Mouse (Mus musculus): ENCODE results near the gene Gcnt2. TPM values are rescaled to one million over a fixed set of nuclear protein-coding genes. Genes with fewer than 3 reads are reported as not detected.
"Not testable (repeated sequence)": the region's sequence is repeated elsewhere in the genome, so short reads cannot be mapped to it uniquely, and the experiment has no call there.

The Gcnt2 gene
- polyA plus RNA-seq, 1 experiment from 2014 or later = 20.2 TPM

DNA sequence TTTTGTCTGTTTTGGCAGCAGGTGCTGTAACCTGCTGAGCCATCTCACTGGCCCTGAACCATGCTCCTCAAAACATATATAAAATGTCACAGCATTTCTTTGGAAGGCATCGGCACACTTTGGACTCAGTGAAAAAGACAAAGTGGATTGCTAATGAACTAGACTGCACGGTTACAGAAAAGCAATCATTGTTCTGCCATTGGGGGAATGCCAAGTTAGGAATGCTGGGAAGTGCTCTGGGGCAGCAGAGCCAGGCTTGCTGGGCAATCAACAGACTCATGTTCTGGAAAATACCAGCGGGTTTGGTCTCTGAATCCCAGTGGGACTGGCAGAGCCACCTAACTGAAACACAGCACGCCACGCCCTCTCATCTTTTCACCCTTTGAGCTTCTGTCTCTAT lies 31.0 kb downstream of the Gcnt2 start:
- WGBS = 71% methylated on average over 5 of the region's 5 CpGs
- Histone ChIP-seq H3K27me3 (replicated peaks; ENCODE audit: control insufficient read depth, insufficient read depth, low read length) (no peaks in the 10 kb centered on the region), H3K9ac (ENCODE audit: low read depth, low read length) (no peak overlapping the region), H3K4me3 (ENCODE audit: low read depth, low read length) (no peak overlapping the region), H3K27ac (ENCODE audit: low read depth, low read length) (no peak overlapping the region), H3K9me3 (ENCODE audit: control insufficient read depth) (no peaks in the 10 kb centered on the region), H3K4me2 (replicated peaks; ENCODE audit: low read depth) (no peak overlapping the region), H3K36me3 (ENCODE audit: control insufficient read depth, insufficient read depth) (peaks cover 4% of the 10 kb centered on the region; the same call in 1 of the 2 replicates), H3K4me1 (replicated peaks; ENCODE audit: control insufficient read depth, insufficient read depth, low read length) (no peaks in the 10 kb centered on the region)
- TF ChIP-seq CTCF (IDR thresholded peaks at IDR 0.05; ENCODE audit: low read depth) = no peak
- no peak for ATAC-seq

DNA sequence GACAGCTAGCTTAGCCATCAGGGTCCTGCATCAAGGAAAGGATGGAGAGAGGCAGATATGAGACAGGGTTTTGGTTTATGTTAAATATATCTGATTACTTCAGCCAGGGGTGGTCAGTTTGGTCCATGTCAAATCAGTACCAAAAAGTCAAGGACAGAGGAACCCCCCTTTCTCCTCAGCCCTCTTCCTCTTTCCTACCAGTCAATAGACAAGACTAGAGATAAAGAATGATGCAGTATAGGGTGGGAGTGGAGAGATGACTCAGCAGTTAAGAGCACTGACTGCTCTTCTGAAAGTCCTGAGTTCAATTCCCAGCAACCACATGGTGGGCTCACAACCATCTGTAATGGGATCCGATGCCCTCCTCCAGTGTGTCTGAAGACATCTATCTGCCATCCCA lies 31.8 kb downstream of the Gcnt2 start:
- H3K9ac ChIP-seq (ENCODE audit: low read depth, low read length) = not testable (repeated sequence)
- 100% methylated on average over 1 of the region's 1 CpGs for WGBS

GRCm38 (mm10) chr13:40892043-40892442 lies 32.5 kb downstream of the Gcnt2 start:
- no peak for TF ChIP-seq CTCF (IDR thresholded peaks at IDR 0.05; ENCODE audit: low read depth)
- no peaks in the 10 kb centered on the region for H3K4me1 ChIP-seq (replicated peaks; ENCODE audit: control insufficient read depth, insufficient read depth, low read length)
- H3K4me3 ChIP-seq (ENCODE audit: low read depth, low read length) = no peak overlapping the region
- WGBS = 80% methylated on average over 7 of the region's 7 CpGs
- H3K4me2 ChIP-seq (replicated peaks; ENCODE audit: low read depth) = no peak overlapping the region
- no peaks in the 10 kb centered on the region for H3K27me3 ChIP-seq (replicated peaks; ENCODE audit: control insufficient read depth, insufficient read depth, low read length)
- no peaks in the 10 kb centered on the region for H3K9me3 ChIP-seq (ENCODE audit: control insufficient read depth)
- H3K27ac ChIP-seq (ENCODE audit: low read depth, low read length) = no peak overlapping the region
- peaks cover 8% of the 10 kb centered on the region; the same call in 1 of the 2 replicates for H3K36me3 ChIP-seq (ENCODE audit: control insufficient read depth, insufficient read depth)
- no peak for ATAC-seq
- H3K9ac ChIP-seq (ENCODE audit: low read depth, low read length) = no peak overlapping the region

More for the DNA sequence above, 31.8 kb downstream of the Gcnt2 start:
- not testable (repeated sequence) for H3K36me3 ChIP-seq (ENCODE audit: control insufficient read depth, insufficient read depth); H3K9me3 ChIP-seq (ENCODE audit: control insufficient read depth); H3K4me3 ChIP-seq (ENCODE audit: low read depth, low read length); H3K27me3 ChIP-seq (replicated peaks; ENCODE audit: control insufficient read depth, insufficient read depth, low read length); ATAC-seq; H3K27ac ChIP-seq (ENCODE audit: low read depth, low read length); H3K4me1 ChIP-seq (replicated peaks; ENCODE audit: control insufficient read depth, insufficient read depth, low read length); H3K4me2 ChIP-seq (replicated peaks; ENCODE audit: low read depth)

- H3K4me2 ChIP-seq (replicated peaks; ENCODE audit: low read depth) = no peak overlapping the region
- H3K27me3 ChIP-seq (replicated peaks; ENCODE audit: control insufficient read depth, insufficient read depth, low read length) = no peaks in the 10 kb centered on the region
- 60% methylated on average over 4 of the region's 4 CpGs for WGBS
- TF ChIP-seq CTCF (IDR thresholded peaks at IDR 0.05; ENCODE audit: low read depth) = no peak
- H3K9me3 ChIP-seq (ENCODE audit: control insufficient read depth) = no peaks in the 10 kb centered on the region
- no peak overlapping the region for H3K9ac ChIP-seq (ENCODE audit: low read depth, low read length)
- ATAC-seq = no peak
- peaks cover 8% of the 10 kb centered on the region; the same call in 1 of the 2 replicates for H3K36me3 ChIP-seq (ENCODE audit: control insufficient read depth, insufficient read depth)
- H3K4me1 ChIP-seq (replicated peaks; ENCODE audit: control insufficient read depth, insufficient read depth, low read length) = no peaks in the 10 kb centered on the region
- H3K27ac ChIP-seq (ENCODE audit: low read depth, low read length) = no peak overlapping the region
- H3K4me3 ChIP-seq (ENCODE audit: low read depth, low read length) = no peak overlapping the region
Observed at GRCm38 (mm10) chr13:40892547-40892946, 33.0 kb downstream of the Gcnt2 start.

GRCm38 (mm10) chr13:40893573-40893972 lies 34.0 kb downstream of the Gcnt2 start:
- 95% methylated on average over 3 of the region's 3 CpGs for WGBS
- no peak overlapping the region for H3K4me2 ChIP-seq (replicated peaks; ENCODE audit: low read depth)
- no peak for TF ChIP-seq CTCF (IDR thresholded peaks at IDR 0.05; ENCODE audit: low read depth)
- no peak overlapping the region for H3K4me3 ChIP-seq (ENCODE audit: low read depth, low read length)
- H3K9ac ChIP-seq (ENCODE audit: low read depth, low read length) = no peak overlapping the region
- ATAC-seq = no peak
- peaks cover 3% of the 10 kb centered on the region; the same call in 1 of the 2 replicates for H3K36me3 ChIP-seq (ENCODE audit: control insufficient read depth, insufficient read depth)
- H3K9me3 ChIP-seq (ENCODE audit: control insufficient read depth) = no peaks in the 10 kb centered on the region
- no peak overlapping the region for H3K27ac ChIP-seq (ENCODE audit: low read depth, low read length)
- H3K27me3 ChIP-seq (replicated peaks; ENCODE audit: control insufficient read depth, insufficient read depth, low read length) = no peaks in the 10 kb centered on the region
- no peaks in the 10 kb centered on the region for H3K4me1 ChIP-seq (replicated peaks; ENCODE audit: control insufficient read depth, insufficient read depth, low read length)

DNA sequence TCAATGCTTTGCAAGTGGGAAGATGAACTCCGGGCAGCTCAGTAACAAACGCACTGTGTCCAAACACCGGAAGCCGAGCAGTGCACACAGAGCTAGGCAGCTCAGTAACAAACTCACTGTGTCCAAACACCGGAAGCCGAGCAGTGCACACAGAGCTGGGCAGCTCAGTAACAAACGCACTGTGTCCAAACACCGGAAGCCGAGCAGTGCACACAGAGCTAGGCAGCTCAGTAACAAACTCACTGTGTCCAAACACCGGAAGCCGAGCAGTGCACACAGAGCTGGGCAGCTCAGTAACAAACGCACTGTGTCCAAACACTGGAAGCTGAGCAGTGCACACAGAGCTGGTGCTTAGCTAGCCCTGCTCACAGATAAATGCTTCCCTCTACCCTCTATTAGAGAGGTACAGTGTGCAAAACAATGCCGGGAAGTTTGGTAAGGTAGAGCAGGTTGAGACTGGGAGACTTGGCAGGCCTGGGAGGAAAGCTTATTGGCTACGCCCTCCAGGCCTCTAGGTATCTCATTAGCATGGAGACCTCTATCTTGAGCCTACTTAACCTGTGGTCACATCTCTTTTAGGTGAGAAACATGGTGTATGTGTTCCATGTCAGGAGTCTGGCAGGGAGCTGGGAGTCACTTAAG lies 38.6 kb downstream of the Gcnt2 start:
- not testable (repeated sequence) for H3K27ac ChIP-seq (ENCODE audit: low read depth, low read length); H3K4me3 ChIP-seq (ENCODE audit: low read depth, low read length); ATAC-seq

More for the DNA sequence above, 38.6 kb downstream of the Gcnt2 start:
- not testable (repeated sequence) for H3K4me2 ChIP-seq (replicated peaks; ENCODE audit: low read depth); H3K36me3 ChIP-seq (ENCODE audit: control insufficient read depth, insufficient read depth); H3K27me3 ChIP-seq (replicated peaks; ENCODE audit: control insufficient read depth, insufficient read depth, low read length); H3K9ac ChIP-seq (ENCODE audit: low read depth, low read length); H3K4me1 ChIP-seq (replicated peaks; ENCODE audit: control insufficient read depth, insufficient read depth, low read length); H3K9me3 ChIP-seq (ENCODE audit: control insufficient read depth)
- whole genome bisulfite sequencing = 58% methylated on average over 11 of the region's 14 CpGs
